Mouse (Mus musculus) bone marrow macrophage, adult 2 months (primary cell): ENCODE data around the gene Krt76.

Source experiments
- CTCF ChIP-seq: IDR thresholded peaks from 2 replicates; pipeline ENCODE4 v1.5.1; 2012; ENCODE audit warnings: low read depth, mild to moderate bottlenecking, low read length, moderate library complexity
- POLR2A ChIP-seq: IDR thresholded peaks from 2 replicates; pipeline ENCODE4 v1.6.1; 2012; ENCODE audit warnings: mild to moderate bottlenecking, low read depth, low read length, borderline replicate concordance

GRCm38 (mm10) chr15:101927340-101928080, 34.8 kb upstream of the Krt76 start:
- TF ChIP-seq CTCF (no peak), POLR2A (no peak)
